Mouse (Mus musculus) right cerebral cortex, adult 2 months (tissue): ENCODE measurements around the gene Dmd.
"Not testable (repeated sequence)": the region's sequence is repeated elsewhere in the genome, so short reads cannot be mapped to it uniquely, and the experiment has no call there.

Experiments
- DNase-seq, 2 experiments: peaks; one replicate each; pipeline ENCODE4 v3.0.0; 2021 to 2022; ENCODE audit warnings: low spot score in 2 of 2

Gene Dmd

GRCm38 (mm10) chrX:82948630-82949029 lies at the start of gene Dmd:
Dmd (plus strand) TSS chrX:82948870.
- no peak for DNase-seq

- DNase-seq: no peak
These were observed 47.2 kb upstream of the Dmd start for GRCm38 (mm10) chrX:82901515-82901914.

- no peak for DNase-seq
These were observed 39.0 kb downstream of the Dmd start for GRCm38 (mm10) chrX:82987683-82988082.

GRCm38 (mm10) chrX:83050190-83050589 lies 101.5 kb downstream of the Dmd start:
- DNase-seq: no peak

GRCm38 (mm10) chrX:83116171-83116876 lies 167.7 kb downstream of the Dmd start:
- no peak for DNase-seq

- no peak for DNase-seq
These were observed 168.5 kb downstream of the Dmd start for GRCm38 (mm10) chrX:83117198-83117597.

GRCm38 (mm10) chrX:83220563-83220962 lies 271.9 kb downstream of the Dmd start:
- DNase-seq: peak in 1 of 2 experiments; percentile 29

GRCm38 (mm10) chrX:83221050-83221449 lies 272.4 kb downstream of the Dmd start:
- DNase-seq: no peak

- no peak for DNase-seq
These were observed 538.9 kb downstream of the Dmd start, which contains the start of gene Tsga8 for GRCm38 (mm10) chrX:83487598-83487997. Tsga8 (minus strand) TSS chrX:83487924.

- no peak for DNase-seq
These were observed 726.3 kb downstream of the Dmd start for GRCm38 (mm10) chrX:83674998-83675397.

GRCm38 (mm10) chrX:83686547-83686946 lies 737.9 kb downstream of the Dmd start:
- peak; percentile 7 to 8 for DNase-seq

GRCm38 (mm10) chrX:83740533-83740932 lies 791.9 kb downstream of the Dmd start:
- DNase-seq: peak in 1 of 2 experiments; percentile 7

- no peak for DNase-seq
These were observed 797.8 kb downstream of the Dmd start for GRCm38 (mm10) chrX:83746301-83747008.

GRCm38 (mm10) chrX:83787406-83787805 lies 838.7 kb downstream of the Dmd start:
- DNase-seq: no peak

- DNase-seq: peak; percentile 4 to 10
These were observed 918.8 kb downstream of the Dmd start for GRCm38 (mm10) chrX:83867469-83867868.

GRCm38 (mm10) chrX:83875389-83875788 lies 926.7 kb downstream of the Dmd start:
- DNase-seq: peak; percentile 12 to 22

GRCm38 (mm10) chrX:83975895-83976294 lies 1027.2 kb downstream of the Dmd start:
- no peak for DNase-seq

GRCm38 (mm10) chrX:84001294-84001693 lies 1052.6 kb downstream of the Dmd start:
- DNase-seq: peak; percentile 23

GRCm38 (mm10) chrX:84062431-84062830 lies 1113.8 kb downstream of the Dmd start:
- DNase-seq: not testable (repeated sequence)

GRCm38 (mm10) chrX:84165872-84166271 lies 1217.2 kb downstream of the Dmd start:
- DNase-seq: no peak

- no peak for DNase-seq
These were observed 1292.7 kb downstream of the Dmd start for GRCm38 (mm10) chrX:84241297-84241859.

GRCm38 (mm10) chrX:84330593-84330992 lies 1381.9 kb downstream of the Dmd start:
- DNase-seq: no peak

GRCm38 (mm10) chrX:84332177-84332576 lies 1383.5 kb downstream of the Dmd start:
- DNase-seq: no peak
